Mouse (Mus musculus) cerebellum, adult 2 months (tissue): ENCODE measurements around the gene Fam187b. TPM values are rescaled to one million over a fixed set of nuclear protein-coding genes. Genes with fewer than 3 reads are reported as not detected.

Experiments
- DNase-seq, 2 experiments: peaks; one replicate each; pipeline ENCODE4 v3.0.0; 2021
- H3K27ac ChIP-seq: fragments of 200-500 bp; 2 replicates; pipeline ENCODE4 v1.5.1; 2012; ENCODE audit warnings: low read length, control low read depth, inconsistent platforms; ENCODE audit not compliant: insufficient read depth
- H3K27me3 ChIP-seq: fragments of 200-500 bp; 2 replicates; pipeline ENCODE4 v1.6.1; 2012; ENCODE audit warnings: inconsistent platforms, mild to moderate bottlenecking, low read length, moderate library complexity; ENCODE audit not compliant: control insufficient read depth, insufficient read depth
- H3K4me1 ChIP-seq: fragments of 200-500 bp; 2 replicates; pipeline ENCODE4 v1.6.1; 2011; ENCODE audit warnings: low read length; ENCODE audit not compliant: control insufficient read depth, insufficient read depth
- H3K4me3 ChIP-seq: fragments of 200-500 bp; replicated peaks from 2 replicates; pipeline ENCODE3; 2011; ENCODE audit warnings: mild to moderate bottlenecking, low read depth, low read length, control low read depth; ENCODE audit not compliant: insufficient read depth
- CTCF ChIP-seq: fragments of 200-500 bp; IDR thresholded peaks from 2 replicates; pipeline ENCODE4 v1.5.1; 2011; ENCODE audit warnings: low read depth, mild to moderate bottlenecking, control low read depth, low read length, moderate library complexity, borderline replicate concordance; ENCODE audit not compliant: insufficient read depth
- POLR2A ChIP-seq: fragments of 200-500 bp; IDR thresholded peaks from 2 replicates; pipeline ENCODE4 v1.6.1; 2011; ENCODE audit warnings: low read length, control low read depth, borderline replicate concordance; ENCODE audit not compliant: insufficient read depth
- WGBS: fragments of 180-500 bp; shearing (Covaris S2); methylation state at CpG from one replicate; pipeline ENCODE4 v1.1.7; 2018; 5-methylcytosine and 5-hydroxymethylcytosine counted together
- polyA plus RNA-seq: library from polyadenylated mRNA; depleted of rRNA; stranded (reverse); fragments of >200 nt; gene quantifications from 2 replicates; pipeline ENCODE4 v1.2.3, GENCODE M21; 2012; rRNA removed

Fam187b gene
- polyA plus RNA-seq, 1 experiment = 0.13 TPM

DNA sequence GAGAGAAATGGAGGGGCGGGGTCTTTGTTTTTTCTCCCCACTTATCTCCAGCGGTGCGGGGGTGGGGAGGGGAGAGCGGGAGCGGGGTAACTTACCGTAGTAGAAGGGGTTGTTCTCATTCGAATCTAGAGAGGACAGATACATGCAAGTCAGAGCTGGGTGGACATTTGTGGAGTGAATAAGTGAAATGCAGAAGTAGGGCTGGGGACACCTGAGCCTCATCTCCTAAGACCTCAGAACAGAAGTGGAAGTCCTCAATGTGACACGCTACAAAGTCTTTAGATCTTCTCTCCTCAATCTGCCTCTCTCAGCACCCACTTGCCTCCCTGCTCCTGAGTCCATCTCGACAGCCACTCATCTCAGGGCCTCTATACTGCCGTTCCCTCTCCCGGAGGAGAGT is 61.7 kb downstream of the Fam187b start:
- no peak overlapping the region for H3K27ac ChIP-seq
- H3K27me3 ChIP-seq = no peaks in the 10 kb centered on the region
- H3K4me1 ChIP-seq = 0 out of 2 replicates have a peak, but pooled peaks cover 2% of the 10 kb centered on the region
- 80% methylated on average over 11 of the region's 11 CpGs for WGBS
- H3K4me3 ChIP-seq = no peak overlapping the region
- TF ChIP-seq CTCF (no peak), POLR2A (no peak)
- no peak for DNase-seq

- H3K4me1 ChIP-seq = 0 out of 2 replicates have a peak, but pooled peaks cover 2% of the 10 kb centered on the region
- TF ChIP-seq CTCF = no peak
- no peak for TF ChIP-seq POLR2A
- 84% methylated on average over 7 of the region's 7 CpGs for WGBS
- H3K4me3 ChIP-seq = no peak overlapping the region
- DNase-seq = no peak
- no peak overlapping the region for H3K27ac ChIP-seq
- H3K27me3 ChIP-seq = no peaks in the 10 kb centered on the region; the same call in 1 of the 2 replicates
These were observed 63.3 kb downstream of the Fam187b start for GRCm38 (mm10) chr7:31036917-31037316.

- DNase-seq = no peak
- 56% methylated on average over 2 of the region's 2 CpGs for WGBS
- H3K27ac ChIP-seq = no peak overlapping the region
- H3K4me3 ChIP-seq = no peak overlapping the region
- TF ChIP-seq CTCF (no peak), POLR2A (no peak)
- H3K27me3 ChIP-seq = peaks cover under 1% of the 10 kb centered on the region; the same call in 1 of the 2 replicates
- 0 out of 2 replicates have a peak, but pooled peaks cover 2% of the 10 kb centered on the region for H3K4me1 ChIP-seq
These were observed 64.1 kb downstream of the Fam187b start for GRCm38 (mm10) chr7:31037675-31038074.

DNA sequence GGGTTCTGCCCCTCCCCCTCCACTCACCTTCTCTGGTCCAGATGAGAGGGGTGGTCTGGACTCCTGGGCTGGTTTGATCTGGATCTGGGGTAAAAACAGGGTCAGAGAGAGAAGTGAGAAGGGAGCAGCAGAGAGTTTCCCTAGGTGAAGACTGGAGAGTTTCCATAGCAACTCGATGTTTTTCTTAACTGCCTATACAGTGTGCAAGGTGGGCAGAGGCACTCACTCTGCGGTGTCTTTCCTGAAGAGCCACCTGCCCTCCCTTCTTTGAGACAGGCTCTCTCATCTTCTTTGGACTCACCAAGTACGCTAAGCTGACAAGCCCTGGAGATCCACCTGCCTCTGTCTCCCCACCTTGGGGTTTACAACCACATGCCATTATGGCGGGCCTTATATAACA is 65.4 kb downstream of the Fam187b start:
- H3K27me3 ChIP-seq = peaks cover 2% of the 10 kb centered on the region; the same call in 1 of the 2 replicates
- H3K27ac ChIP-seq = no peak overlapping the region
- no peak for TF ChIP-seq POLR2A
- no peak for TF ChIP-seq CTCF
- 0 out of 2 replicates have a peak, but pooled peaks cover 2% of the 10 kb centered on the region for H3K4me1 ChIP-seq
- H3K4me3 ChIP-seq = no peak overlapping the region
- DNase-seq = no peak
- WGBS = 88% methylated on average over 4 of the region's 4 CpGs

Other genes starting within 250 kb of the Fam187b start
- gene Tmem147, start 244.2 kb upstream of the Fam187b start, polyA plus RNA-seq = 247 TPM in 2 replicates
- not detected in 2 replicates for gene Gapdhs, start 230.1 kb upstream of the Fam187b start, polyA plus RNA-seq
- 6.3 and 6.9 TPM in 2 replicates for gene Sbsn, start 222.3 kb upstream of the Fam187b start, polyA plus RNA-seq
- 1.4 and 1.8 TPM in 2 replicates for gene Dmkn, start 210.0 kb upstream of the Fam187b start, polyA plus RNA-seq
- gene Krtdap, start 185.9 kb upstream of the Fam187b start, polyA plus RNA-seq = not detected in 2 replicates
- 0.03 TPM in 1 of 2 replicates, not detected in the other for gene Ffar2, start 150.0 kb upstream of the Fam187b start, polyA plus RNA-seq
- not detected in 2 replicates for gene Ffar3, start 117.6 kb upstream of the Fam187b start, polyA plus RNA-seq
- gene Ffar1, start 112.2 kb upstream of the Fam187b start, polyA plus RNA-seq = not detected in 2 replicates
- 0.11 and 0.19 TPM in 2 replicates for gene Cd22, start 93.4 kb upstream of the Fam187b start, polyA plus RNA-seq
- 683 and 783 TPM in 2 replicates for gene Mag, start 58.9 kb upstream of the Fam187b start, polyA plus RNA-seq
- not detected in 2 replicates for gene Hamp2, start 49.1 kb upstream of the Fam187b start, polyA plus RNA-seq
- gene Hamp, start 29.8 kb upstream of the Fam187b start, polyA plus RNA-seq = not detected in 2 replicates
- 226 and 230 TPM in 2 replicates for gene Usf2, start 17.0 kb upstream of the Fam187b start, polyA plus RNA-seq
- gene Lsr, start 326 bp upstream of the Fam187b start, polyA plus RNA-seq = 9.2 and 9.4 TPM in 2 replicates
- 9.0 and 14.8 TPM in 2 replicates for gene Fxyd5, start 68.7 kb downstream of the Fam187b start, polyA plus RNA-seq
- 72.5 and 99.7 TPM in 2 replicates for gene Fxyd7, start 77.7 kb downstream of the Fam187b start, polyA plus RNA-seq
- gene Fxyd1, start 83.4 kb downstream of the Fam187b start, polyA plus RNA-seq = 202 and 222 TPM in 2 replicates
- gene Lgi4, start 85.6 kb downstream of the Fam187b start, polyA plus RNA-seq = 48.9 and 54.2 TPM in 2 replicates
- gene Fxyd3, start 102.9 kb downstream of the Fam187b start, polyA plus RNA-seq = 1.3 and 1.4 TPM in 2 replicates
- gene Hpn, start 141.5 kb downstream of the Fam187b start, polyA plus RNA-seq = 9.4 and 10.8 TPM in 2 replicates
- gene Scn1b, start 153.2 kb downstream of the Fam187b start, polyA plus RNA-seq = 1,376 and 1,380 TPM in 2 replicates
- 148 and 153 TPM in 2 replicates for gene Gramd1a, start 182.1 kb downstream of the Fam187b start, polyA plus RNA-seq